In genomic region chr5:32761566-32762140, GRCm38 (mm10) we compare ENCODE assay signal across 17 mouse cellular contexts. TPM values are rescaled to one million over a fixed set of nuclear protein-coding genes. Genes with fewer than 3 reads are reported as not detected.
DNase-seq lines count a peak whose midpoint lies in the region; ATAC-seq and TF ChIP-seq lines count a peak whose summit lies in the region.
"Had no signal": no experiment of that assay in that cellular context is flagged by ENCODE, and none has a peak within 500 bp of the region (broad histone marks: within the 10 kb centered on the region; RNA-seq: fewer than 3 reads in every experiment).

No protein-coding gene starts in this region.

- H3K36me3 ChIP-seq in kidney, postnatal 0 days (ENCODE audit: insufficient read depth, low read length), result peaks cover 13% of the 10 kb centered on the region
- peaks cover 9% of the 10 kb centered on the region for H3K36me3 ChIP-seq in kidney, embryonic 16.5 days (ENCODE audit: insufficient read depth, low read length)
- H3K36me3 ChIP-seq: liver, embryonic 15.5 days had no signal

- H3K4me1 ChIP-seq in kidney, postnatal 0 days (replicated peaks; ENCODE audit: insufficient read depth, low read length), result no peaks in the 10 kb centered on the region
- peaks cover 2% of the 10 kb centered on the region; the same call in 1 of the 2 replicates for H3K4me1 ChIP-seq in kidney, embryonic 16.5 days (ENCODE audit: insufficient read depth, low read length)
- H3K4me1 ChIP-seq: midbrain, embryonic 12.5 days; neural tube, embryonic 12.5 days had no signal

- ATAC-seq in kidney, postnatal 0 days (replicated peaks; ENCODE audit: low FRiP score, low read depth), result no peak
- no peak for ATAC-seq in kidney, embryonic 16.5 days (ENCODE audit: low FRiP score, low TSS enrichment)
- ATAC-seq in megakaryocyte, adult 5-6 weeks (ENCODE audit: poor library complexity, severe bottlenecking), result peak; percentile 74; the same call in 1 of the 2 replicates
- ATAC-seq: forebrain, embryonic 16.5 days; inflammation-experienced regulatory T-cells, adult 6 months had no signal

- intact Hi-C loops in heart, postnatal 14 days (cut with DNase I), result no loop called here

- H3K27me3 ChIP-seq in kidney, postnatal 0 days (ENCODE audit: insufficient read depth, low read length), result no peaks in the 10 kb centered on the region
- H3K27me3 ChIP-seq in kidney, embryonic 16.5 days (ENCODE audit: insufficient read depth, low read length), result no peaks in the 10 kb centered on the region
- H3K27me3 ChIP-seq: CH12.LX; liver, embryonic 15.5 days; midbrain, embryonic 12.5 days; neural tube, embryonic 12.5 days had no signal

- WGBS in kidney, postnatal 0 days, result 73% methylated on average over 5 of the region's 5 CpGs
- WGBS in kidney, embryonic 16.5 days, result 84% methylated on average over 5 of the region's 5 CpGs

- no peak overlapping the region for H3K27ac ChIP-seq in kidney, postnatal 0 days
- H3K27ac ChIP-seq in kidney, embryonic 16.5 days (ENCODE audit: low read length), result no peak overlapping the region
- H3K27ac ChIP-seq: liver, embryonic 15.5 days; midbrain, embryonic 12.5 days; neural tube, embryonic 12.5 days had no signal

- no peak overlapping the region for H3K9ac ChIP-seq in kidney, postnatal 0 days (ENCODE audit: low read depth, low read length)
- H3K9ac ChIP-seq in kidney, embryonic 16.5 days (replicated peaks; ENCODE audit: low read length), result no peak overlapping the region
- H3K9ac ChIP-seq: liver, embryonic 15.5 days; midbrain, embryonic 12.5 days; neural tube, embryonic 12.5 days had no signal

- no peak overlapping the region for H3K4me3 ChIP-seq in kidney, postnatal 0 days (replicated peaks; ENCODE audit: low read depth, low read length)
- no peak overlapping the region for H3K4me3 ChIP-seq in kidney, embryonic 16.5 days (ENCODE audit: low read length)
- H3K4me3 ChIP-seq: liver, embryonic 15.5 days; midbrain, embryonic 12.5 days; neural tube, embryonic 12.5 days had no signal

- DNase-seq in kidney, postnatal 0 days (ENCODE audit: low spot score), result peak; percentile 41
- peak; percentile 62 for DNase-seq in adipocyte (ENCODE audit: low spot score)
- peak; percentile 15 to 48 for DNase-seq in heart, postnatal 14 days
- no peak for DNase-seq in ovary, adult 18-20 months (ENCODE audit: low spot score)
- no peak for DNase-seq in cerebellum, adult 18-20 months
- DNase-seq: cerebellum, postnatal 10 days; layer of hippocampus, adult 9-11 months; right cerebral cortex, adult 18-20 months; thymus, postnatal 25 days had no signal

- no peak overlapping the region for H3K4me2 ChIP-seq in kidney, postnatal 0 days (ENCODE audit: low read length)
- no peak overlapping the region for H3K4me2 ChIP-seq in kidney, embryonic 16.5 days (replicated peaks; ENCODE audit: low read depth, low read length)
- H3K4me2 ChIP-seq: liver, embryonic 15.5 days; midbrain, embryonic 12.5 days; neural tube, embryonic 12.5 days had no signal

- no peaks in the 10 kb centered on the region for H3K9me3 ChIP-seq in kidney, postnatal 0 days (replicated peaks; ENCODE audit: low read length)
- H3K9me3 ChIP-seq in kidney, embryonic 16.5 days (ENCODE audit: low read length), result no peaks in the 10 kb centered on the region
- H3K9me3 ChIP-seq: liver, embryonic 15.5 days; midbrain, embryonic 12.5 days; neural tube, embryonic 12.5 days had no signal

- no peak for TF ChIP-seq CTCF in kidney, postnatal 0 days (IDR thresholded peaks at IDR 0.05; ENCODE audit: low read depth)

RNA-seq across cellular contexts. Expression of gene Pisd, which starts 23.8 kb away (rescaled TPM):
- 74.8 and 78.3 TPM in 2 replicates for polyA plus RNA-seq in kidney, postnatal 0 days (2015; fragmentation: Nextera tagmentation; extraction: Ambion mirVana)
- polyA plus RNA-seq in kidney, embryonic 16.5 days (2015; fragmentation: Nextera tagmentation; extraction: Ambion mirVana), result 89.7 and 95.9 TPM in 2 replicates
- total RNA-seq in heart, postnatal 14 days (2021), result 10 to 100 TPM; 26.8 to 28.7 TPM
- total RNA-seq in megakaryocyte, adult 5-6 weeks (2015), result 51.6 and 52.1 TPM in 2 replicates
- total RNA-seq in megakaryocyte, adult 5-6 weeks (2017), result 69.5 and 81.6 TPM in 2 replicates

Comparison
In these comparisons a context has a peak if more than half of its experiments do, and no peak if none do; other contexts are left out.
1. DNase-seq: peak in kidney, postnatal 0 days (single experiment), adipocyte (single experiment) and heart, postnatal 14 days (2 of 2); none in ovary, adult 18-20 months (single experiment) and cerebellum, adult 18-20 months (0 of 2).